Mouse (Mus musculus): ENCODE measurements around the gene Dlg2. TPM values are rescaled to one million over a fixed set of nuclear protein-coding genes. Genes with fewer than 3 reads are reported as not detected.

Dlg2 gene
- total and polyA plus RNA-seq, 3 experiments: 0.72 to 1.9 (median 1.7) TPM

DNA sequence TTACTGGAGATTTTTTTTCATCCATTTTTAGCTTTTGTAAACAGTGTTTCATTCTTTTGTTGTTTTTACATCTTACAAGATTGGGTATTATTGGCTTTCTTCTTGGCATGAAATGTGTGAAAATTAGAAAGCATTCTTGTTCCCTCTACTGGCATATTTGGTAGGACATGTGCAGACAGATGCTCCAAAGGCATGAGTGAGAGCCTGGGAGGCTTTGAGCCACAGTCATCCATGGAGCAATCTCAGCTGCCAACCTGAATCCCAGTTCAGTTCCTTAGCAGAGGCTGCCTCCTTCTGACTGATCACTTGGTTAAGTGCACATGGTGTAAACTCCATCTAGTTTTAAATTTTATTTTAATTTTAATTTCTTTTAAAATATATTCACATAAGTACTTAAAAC is 500.8 kb downstream of the Dlg2 start:
- Histone ChIP-seq H3K4me3 (no peak overlapping the region), H3K27ac (no peak overlapping the region), H3K79me2 (replicated peaks; ENCODE audit: control insufficient read depth, insufficient read depth, low read length) (no peaks in the 10 kb centered on the region), H3K9ac (ENCODE audit: low read depth, low read length) (no peak overlapping the region), H3K27me3 (ENCODE audit: control insufficient read depth, insufficient read depth, low read length) (no peaks in the 10 kb centered on the region), H3K36me3 (ENCODE audit: control insufficient read depth, insufficient read depth, low read length) (no peaks in the 10 kb centered on the region), H3K4me1 (ENCODE audit: control insufficient read depth, insufficient read depth, low read length) (no peaks in the 10 kb centered on the region)
- TF ChIP-seq EP300 (IDR thresholded peaks at IDR 0.05; ENCODE audit: insufficient read depth, low read depth, low read length) (no peak), CTCF (IDR thresholded peaks at IDR 0.05) (no peak), POLR2A (IDR thresholded peaks at IDR 0.05; ENCODE audit: insufficient read depth, low read depth, low read length) (no peak)
- intact Hi-C loops (cut with DNase I): no loop called here
- no peak for DNase-seq

DNA sequence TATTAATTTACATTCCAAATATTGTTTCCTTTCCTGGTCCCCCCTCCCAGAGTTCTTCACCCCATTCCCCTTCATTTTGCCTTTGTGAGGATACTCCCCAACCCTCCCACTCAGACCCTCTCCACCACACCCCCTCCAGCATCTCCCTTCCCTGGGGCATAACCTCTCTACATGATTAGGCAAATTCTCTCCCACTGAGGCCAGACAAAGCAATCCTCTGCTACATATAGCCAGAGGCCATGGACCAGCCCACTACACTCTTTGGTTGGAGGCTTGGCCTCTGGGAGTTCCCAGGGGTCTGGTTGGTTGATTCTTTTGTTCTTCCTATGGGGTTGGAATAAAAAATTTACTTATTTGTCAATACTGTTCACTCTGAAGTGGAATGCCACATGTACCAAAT is 505.6 kb downstream of the Dlg2 start:
- intact Hi-C loops (cut with DNase I): no loop called here
- no peak overlapping the region for H3K4me3 ChIP-seq
- H3K79me2 ChIP-seq (replicated peaks; ENCODE audit: control insufficient read depth, insufficient read depth, low read length): no peaks in the 10 kb centered on the region
- H3K27ac ChIP-seq: no peak overlapping the region
- no peak for DNase-seq
- no peaks in the 10 kb centered on the region for H3K4me1 ChIP-seq (ENCODE audit: control insufficient read depth, insufficient read depth, low read length)
- H3K27me3 ChIP-seq (ENCODE audit: control insufficient read depth, insufficient read depth, low read length): no peaks in the 10 kb centered on the region
- no peaks in the 10 kb centered on the region for H3K36me3 ChIP-seq (ENCODE audit: control insufficient read depth, insufficient read depth, low read length)
- no peak overlapping the region for H3K9ac ChIP-seq (ENCODE audit: low read depth, low read length)
- no peak for TF ChIP-seq CTCF (IDR thresholded peaks at IDR 0.05)
- no peak for TF ChIP-seq EP300 (IDR thresholded peaks at IDR 0.05; ENCODE audit: insufficient read depth, low read depth, low read length)
- TF ChIP-seq POLR2A (IDR thresholded peaks at IDR 0.05; ENCODE audit: insufficient read depth, low read depth, low read length): no peak

DNA sequence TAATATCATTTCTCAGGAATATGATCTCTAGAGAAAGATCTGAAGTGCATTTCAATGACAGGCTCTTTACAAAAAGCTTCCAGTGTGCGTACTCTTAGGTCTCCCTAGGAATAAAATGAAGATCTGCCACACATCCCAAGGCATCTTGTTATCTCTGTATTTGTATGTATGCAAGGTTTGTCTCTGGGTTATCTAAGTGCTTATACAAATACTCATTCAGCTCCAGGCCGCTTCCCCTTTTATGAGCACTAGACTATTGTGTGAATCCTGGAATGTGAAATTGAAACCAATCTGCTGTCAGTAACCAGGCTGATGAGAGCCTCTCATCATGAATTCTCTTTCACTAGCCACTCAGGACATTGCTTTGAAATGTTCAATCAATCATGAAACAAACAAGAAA is 534.2 kb downstream of the Dlg2 start:
- Histone ChIP-seq H3K4me1 (ENCODE audit: control insufficient read depth, insufficient read depth, low read length) (no peaks in the 10 kb centered on the region), H3K79me2 (replicated peaks; ENCODE audit: control insufficient read depth, insufficient read depth, low read length) (no peaks in the 10 kb centered on the region), H3K36me3 (ENCODE audit: control insufficient read depth, insufficient read depth, low read length) (no peaks in the 10 kb centered on the region), H3K27ac (no peak overlapping the region), H3K9ac (ENCODE audit: low read depth, low read length) (no peak overlapping the region), H3K4me3 (no peak overlapping the region), H3K27me3 (ENCODE audit: control insufficient read depth, insufficient read depth, low read length) (no peaks in the 10 kb centered on the region)
- DNase-seq: no peak
- no peak for TF ChIP-seq POLR2A (IDR thresholded peaks at IDR 0.05; ENCODE audit: insufficient read depth, low read depth, low read length)
- no peak for TF ChIP-seq CTCF (IDR thresholded peaks at IDR 0.05)
- no peak for TF ChIP-seq EP300 (IDR thresholded peaks at IDR 0.05; ENCODE audit: insufficient read depth, low read depth, low read length)
- 59% methylated on average over 2 of the region's 2 CpGs for WGBS
- intact Hi-C loops (cut with DNase I): no loop called here

DNA sequence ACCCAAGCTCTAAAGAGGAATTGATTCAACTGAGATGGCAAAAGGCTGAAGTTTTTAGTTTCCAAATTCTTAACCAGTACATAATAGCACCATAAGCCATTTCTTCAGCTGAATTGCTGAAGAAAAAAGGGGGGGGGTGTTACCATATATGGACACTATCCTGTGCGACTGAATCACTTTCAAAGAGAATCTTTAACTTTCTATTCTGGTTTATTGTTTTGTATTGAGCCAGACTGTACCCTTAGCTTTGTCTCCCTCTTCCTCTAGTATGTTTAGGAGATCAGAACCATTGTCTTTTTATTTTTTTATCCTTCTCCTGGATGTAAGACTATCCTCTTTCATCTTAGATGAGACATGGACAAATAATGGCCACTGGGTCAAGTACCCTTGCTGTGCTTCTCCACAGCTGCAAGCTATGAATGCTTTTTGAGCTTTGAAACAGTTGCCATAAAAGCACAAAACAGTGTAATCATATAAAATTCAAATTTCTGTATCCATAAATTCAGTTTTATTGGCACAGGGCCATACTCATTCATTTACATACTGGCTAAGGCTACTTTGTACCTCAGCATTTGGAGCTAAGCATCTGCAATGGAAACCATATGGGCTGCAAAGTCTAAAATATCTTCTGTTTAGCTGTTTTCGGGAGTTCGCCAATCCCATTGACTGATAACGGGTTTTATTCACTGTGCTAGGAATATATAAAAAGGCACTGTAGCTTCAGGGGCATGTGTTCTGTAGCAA is 568.7 kb downstream of the Dlg2 start:
- WGBS: 77% methylated on average over 4 of the region's 4 CpGs
- DNase-seq: no peak
- Histone ChIP-seq H3K9ac (ENCODE audit: low read depth, low read length) (no peak overlapping the region), H3K27ac (no peak overlapping the region), H3K4me1 (ENCODE audit: control insufficient read depth, insufficient read depth, low read length) (no peaks in the 10 kb centered on the region), H3K36me3 (ENCODE audit: control insufficient read depth, insufficient read depth, low read length) (no peaks in the 10 kb centered on the region), H3K4me3 (no peak overlapping the region), H3K27me3 (ENCODE audit: control insufficient read depth, insufficient read depth, low read length) (no peaks in the 10 kb centered on the region), H3K79me2 (replicated peaks; ENCODE audit: control insufficient read depth, insufficient read depth, low read length) (no peaks in the 10 kb centered on the region)
- intact Hi-C loops (cut with DNase I): no loop called here
- TF ChIP-seq EP300 (IDR thresholded peaks at IDR 0.05; ENCODE audit: insufficient read depth, low read depth, low read length) (no peak), CTCF (IDR thresholded peaks at IDR 0.05) (no peak), POLR2A (IDR thresholded peaks at IDR 0.05; ENCODE audit: insufficient read depth, low read depth, low read length) (no peak)

DNA sequence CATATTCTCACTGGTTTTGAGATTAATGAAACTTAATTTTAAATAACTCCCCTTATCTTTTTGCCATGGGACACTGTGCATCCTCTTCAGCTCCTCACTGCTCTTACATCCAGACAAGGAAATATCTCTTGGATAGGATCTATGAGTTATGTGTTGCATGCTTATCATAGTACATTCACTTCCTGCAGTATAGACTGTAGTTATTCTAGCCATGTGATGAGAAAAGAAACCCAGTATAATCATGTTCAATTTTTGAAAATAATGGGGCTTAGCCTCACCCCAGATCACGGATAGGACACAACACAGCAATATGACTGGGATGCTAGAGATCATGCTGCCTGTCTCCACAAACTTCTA is 569.2 kb downstream of the Dlg2 start:
- Histone ChIP-seq H3K36me3 (ENCODE audit: control insufficient read depth, insufficient read depth, low read length) (no peaks in the 10 kb centered on the region), H3K4me3 (no peak overlapping the region), H3K79me2 (replicated peaks; ENCODE audit: control insufficient read depth, insufficient read depth, low read length) (no peaks in the 10 kb centered on the region), H3K4me1 (ENCODE audit: control insufficient read depth, insufficient read depth, low read length) (no peaks in the 10 kb centered on the region), H3K27me3 (ENCODE audit: control insufficient read depth, insufficient read depth, low read length) (no peaks in the 10 kb centered on the region), H3K9ac (ENCODE audit: low read depth, low read length) (no peak overlapping the region), H3K27ac (no peak overlapping the region)
- 63% methylated on average over 1 of the region's 1 CpGs for WGBS
- intact Hi-C loops (cut with DNase I): no loop called here
- DNase-seq: no peak
- TF ChIP-seq CTCF (IDR thresholded peaks at IDR 0.05) (no peak), EP300 (IDR thresholded peaks at IDR 0.05; ENCODE audit: insufficient read depth, low read depth, low read length) (no peak), POLR2A (IDR thresholded peaks at IDR 0.05; ENCODE audit: insufficient read depth, low read depth, low read length) (no peak)

DNA sequence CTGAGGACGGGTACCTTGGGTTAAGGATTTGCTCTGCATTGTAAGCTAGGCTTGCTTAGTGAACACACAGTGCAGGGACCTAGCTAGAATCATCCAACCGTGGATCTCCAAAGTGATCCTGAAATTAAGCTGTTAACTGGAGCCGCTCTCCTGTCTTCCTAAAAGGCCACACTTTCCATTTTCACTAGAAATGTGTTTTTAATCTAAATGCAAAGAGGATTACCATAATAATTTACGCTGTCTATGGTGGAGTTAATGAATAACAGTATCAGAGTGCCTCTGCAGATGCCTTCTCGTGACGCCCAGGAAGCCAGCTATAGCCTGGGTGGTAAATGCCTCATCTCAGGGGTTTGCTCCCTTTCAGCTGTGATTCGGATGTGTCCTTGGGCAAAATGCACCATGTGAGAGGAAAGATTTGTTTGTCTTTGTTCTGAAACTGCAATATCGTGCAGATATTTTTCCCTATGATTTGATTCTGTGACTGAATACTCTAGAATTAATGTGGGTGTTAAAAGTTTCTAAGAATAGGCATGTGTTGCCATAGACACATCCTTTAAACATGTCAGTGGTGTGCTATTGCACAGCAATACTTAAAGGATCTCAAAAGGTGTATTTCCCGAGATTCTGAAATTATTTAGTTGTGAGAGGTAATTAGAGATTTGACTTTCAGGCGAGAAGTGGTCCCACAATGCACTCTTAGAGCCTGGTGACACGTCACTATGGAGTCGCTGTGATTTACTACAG is 587.0 kb downstream of the Dlg2 start:
- no peaks in the 10 kb centered on the region for H3K36me3 ChIP-seq (ENCODE audit: control insufficient read depth, insufficient read depth, low read length)
- no peaks in the 10 kb centered on the region for H3K4me1 ChIP-seq (ENCODE audit: control insufficient read depth, insufficient read depth, low read length)
- no peak overlapping the region for H3K4me3 ChIP-seq
- H3K27me3 ChIP-seq (ENCODE audit: control insufficient read depth, insufficient read depth, low read length): no peaks in the 10 kb centered on the region
- WGBS: 67% methylated on average over 12 of the region's 12 CpGs
- intact Hi-C loops (cut with DNase I): no loop called here
- H3K9ac ChIP-seq (ENCODE audit: low read depth, low read length): no peak overlapping the region
- no peak for TF ChIP-seq EP300 (IDR thresholded peaks at IDR 0.05; ENCODE audit: insufficient read depth, low read depth, low read length)
- no peak for TF ChIP-seq CTCF (IDR thresholded peaks at IDR 0.05)
- no peak for TF ChIP-seq POLR2A (IDR thresholded peaks at IDR 0.05; ENCODE audit: insufficient read depth, low read depth, low read length)
- H3K27ac ChIP-seq: no peak overlapping the region
- no peaks in the 10 kb centered on the region for H3K79me2 ChIP-seq (replicated peaks; ENCODE audit: control insufficient read depth, insufficient read depth, low read length)
- DNase-seq: no peak
